Mouse (Mus musculus) adipocyte (in vitro differentiated cells): ENCODE measurements around the gene Slc16a4.

Experiments used
- DNase-seq: peaks from one replicate; pipeline ENCODE4 v3.0.0-alpha.2; 2016; ENCODE audit warnings: low spot score

Gene Slc16a4

GRCm38 (mm10) chr3:107360341-107360740 lies 69.3 kb downstream of the Slc16a4 start:
- DNase-seq, result no peak
